Comparison of ENCODE assay signal across 23 mouse cellular contexts in genomic region chr5:28013619-28014273, GRCm38 (mm10). TPM values are rescaled to one million over a fixed set of nuclear protein-coding genes. Genes with fewer than 3 reads are reported as not detected.
DNase-seq lines count a peak whose midpoint lies in the region; ATAC-seq and TF ChIP-seq lines count a peak whose summit lies in the region.
"Had no signal": no experiment of that assay in that cellular context is flagged by ENCODE, and none has a peak within 500 bp of the region (broad histone marks: within the 10 kb centered on the region; RNA-seq: fewer than 3 reads in every experiment).

No protein-coding gene starts in this region.

- intact Hi-C loops in gastrocnemius, postnatal 14 days (cut with DNase I; ENCODE audit: low total_unique reads) = no loop called here

- H3K4me3 ChIP-seq in liver, embryonic 12.5 days = no peak overlapping the region
- H3K4me3 ChIP-seq in MEL (ENCODE audit: control insufficient read depth in 1 of 2, insufficient read depth in 1 of 2, low read depth in 2 of 2, low read length in 2 of 2) = no peak overlapping the region
- H3K4me3 ChIP-seq: forebrain, embryonic 10.5 days; hindbrain, embryonic 13.5 days; kidney, embryonic 15.5 days; left cerebral cortex, adult 2 months; midbrain, embryonic 12.5 days had no signal

- peaks cover 7% of the 10 kb centered on the region; the same call in 1 of the 2 replicates for H3K4me1 ChIP-seq in liver, embryonic 12.5 days
- H3K4me1 ChIP-seq in MEL (ENCODE audit: control insufficient read depth in 1 of 2, insufficient read depth in 2 of 2, low read length in 2 of 2) = no peaks in the 10 kb centered on the region
- H3K4me1 ChIP-seq: forebrain, embryonic 10.5 days; hindbrain, embryonic 13.5 days; kidney, embryonic 15.5 days; midbrain, embryonic 12.5 days had no signal

- peak; percentile 32; the same call in 1 of the 2 replicates for ATAC-seq in liver, embryonic 12.5 days
- ATAC-seq in megakaryocyte, adult 5-6 weeks (ENCODE audit: poor library complexity, severe bottlenecking) = peak; percentile 62
- ATAC-seq: intestine, postnatal 0 days had no signal

- 22% methylated on average over 6 of the region's 6 CpGs for WGBS in liver, embryonic 12.5 days (ENCODE audit: insufficient replicate concordance)

- DNase-seq in liver (no peak), 3T3-L1 (ENCODE audit: low read depth, low spot score) (peak; percentile 19), MEL (ENCODE audit: low read depth, low spot score) (peak; percentile 15)
- no peak for DNase-seq in neural tube, embryonic 10.5 days (ENCODE audit: extremely low spot score, low spot score)
- no peak for DNase-seq in gastrocnemius, postnatal 14 days
- DNase-seq: adrenal gland, postnatal 25 days; cerebellum, adult 11-12 months; cerebellum, postnatal 14 days; gastrocnemius, postnatal 10 days; kidney, postnatal 4 days; layer of hippocampus, adult 9-11 months; left cerebral cortex, postnatal 4 days; lung, postnatal 14 days; thymus, adult 18-20 months had no signal

- no peak for TF ChIP-seq POLR2A in MEL (IDR thresholded peaks at IDR 0.05; ENCODE audit: control insufficient read depth in 1 of 2, insufficient read depth in 1 of 2, low read depth in 1 of 2, low read length in 2 of 2, poor library complexity in 1 of 2)

- peak in 1 of 2 experiments; percentile 24; a peak in 1 of 4 replicates for TF ChIP-seq EP300 in MEL (IDR thresholded peaks at IDR 0.05; ENCODE audit: low read depth in 1 of 2, low read length in 2 of 2)

- no peak overlapping the region for H3K4me2 ChIP-seq in liver, embryonic 12.5 days
- H3K4me2 ChIP-seq: hindbrain, embryonic 13.5 days; kidney, embryonic 15.5 days; midbrain, embryonic 12.5 days had no signal

- H3K27me3 ChIP-seq in liver, embryonic 12.5 days (replicated peaks) = no peaks in the 10 kb centered on the region
- no peaks in the 10 kb centered on the region for H3K27me3 ChIP-seq in MEL (ENCODE audit: control insufficient read depth in 1 of 2, insufficient read depth in 2 of 2, low read length in 2 of 2)
- H3K27me3 ChIP-seq: hindbrain, embryonic 13.5 days; kidney, embryonic 15.5 days; midbrain, embryonic 12.5 days had no signal

- H3K36me3 ChIP-seq in liver, embryonic 12.5 days = no peaks in the 10 kb centered on the region
- H3K36me3 ChIP-seq in MEL (ENCODE audit: control insufficient read depth in 1 of 2, insufficient read depth in 2 of 2, low read length in 2 of 2) = no peaks in the 10 kb centered on the region
- H3K36me3 ChIP-seq: forebrain, embryonic 10.5 days; G1E; hindbrain, embryonic 13.5 days; kidney, embryonic 15.5 days; midbrain, embryonic 12.5 days had no signal

- H3K27ac ChIP-seq in liver, embryonic 12.5 days = no peak overlapping the region
- no peak overlapping the region for H3K27ac ChIP-seq in MEL (ENCODE audit: control insufficient read depth, low read depth, low read length)
- H3K27ac ChIP-seq: forebrain, embryonic 10.5 days; hindbrain, embryonic 13.5 days; kidney, embryonic 15.5 days; left cerebral cortex, adult 2 months; midbrain, embryonic 12.5 days had no signal

- no peaks in the 10 kb centered on the region for H3K79me2 ChIP-seq in MEL (ENCODE audit: control insufficient read depth, insufficient read depth, low read length, poor library complexity)

- TF ChIP-seq RAD21 in MEL (IDR thresholded peaks at IDR 0.05; ENCODE audit: low read depth, low read length) = no peak

- no peaks in the 10 kb centered on the region for H3K9me3 ChIP-seq in liver, embryonic 12.5 days (replicated peaks)
- no peaks in the 10 kb centered on the region for H3K9me3 ChIP-seq in MEL (replicated peaks; ENCODE audit: insufficient read depth, low read length)
- H3K9me3 ChIP-seq: forebrain, embryonic 10.5 days; G1E; hindbrain, embryonic 13.5 days; kidney, embryonic 15.5 days; midbrain, embryonic 12.5 days had no signal

- TF ChIP-seq CTCF in MEL (IDR thresholded peaks at IDR 0.05 in 2 of 3, conservative IDR thresholded peaks at IDR 0.05 in 1 of 3; ENCODE audit: control insufficient read depth in 1 of 3, insufficient read depth in 1 of 3, low read depth in 2 of 3, low read length in 3 of 3, poor library complexity in 1 of 3, severe bottlenecking in 1 of 3) = no peak

- H3K9ac ChIP-seq in liver, embryonic 12.5 days = no peak overlapping the region
- H3K9ac ChIP-seq in MEL (ENCODE audit: control insufficient read depth, low read depth, low read length, poor library complexity, severe bottlenecking) = no peak overlapping the region
- H3K9ac ChIP-seq: hindbrain, embryonic 13.5 days; kidney, embryonic 15.5 days; midbrain, embryonic 12.5 days had no signal

TF ChIP-seq in MEL, 35 proteins besides CTCF, POLR2A, EP300 and RAD21:
- no peak for TF ChIP-seq ZC3H11A (IDR thresholded peaks at IDR 0.05; ENCODE audit: low read depth, low read length)
- no peak for TF ChIP-seq ETS1 (IDR thresholded peaks at IDR 0.05; ENCODE audit: low read depth, low read length)
- TF ChIP-seq MXI1 (IDR thresholded peaks at IDR 0.05; ENCODE audit: low read depth, low read length) = no peak
- TF ChIP-seq ELF1 (IDR thresholded peaks at IDR 0.05; ENCODE audit: low read depth, low read length) = no peak
- TF ChIP-seq TAL1 (IDR thresholded peaks at IDR 0.05; ENCODE audit: low read length) = peak; percentile 29; the same call in 1 of the 2 replicates
- TF ChIP-seq HCFC1 (IDR thresholded peaks at IDR 0.05; ENCODE audit: low read depth, low read length) = no peak
- TF ChIP-seq CHD1 (IDR thresholded peaks at IDR 0.05; ENCODE audit: low read depth, low read length) = no peak
- TF ChIP-seq MAX (IDR thresholded peaks at IDR 0.05; ENCODE audit: low read length) = no peak

RNA-seq across cellular contexts. Expression of gene Insig1, which starts 57.4 kb away (rescaled TPM):
- polyA plus RNA-seq in liver, embryonic 12.5 days (2016; fragmentation: Nextera tagmentation; extraction: Ambion mirVana) = 51.5 and 58.2 TPM in 2 replicates
- total RNA-seq in MEL (2012; rRNA removed) = 71.4 and 73.2 TPM in 2 replicates
- 10 to 100 TPM in 1 of 2 experiments, not detected in 1; 61.3 TPM for polyA plus RNA-seq in MEL (2012; ENCODE audit: insufficient read depth in 1 of 2, insufficient read length in 2 of 2, low read depth in 1 of 2, low replicate concordance in 2 of 2, missing spikeins in 1 of 2)
- 25.2 and 26.9 TPM in 2 replicates for total RNA-seq in megakaryocyte, adult 5-6 weeks (2015)
- total RNA-seq in megakaryocyte, adult 5-6 weeks (2017) = 30.7 and 33.2 TPM in 2 replicates
- total RNA-seq in gastrocnemius, postnatal 14 days (2021) = 10 to 100 TPM in 1 of 2 experiments, 1 to 10 TPM in 1; 9.1 to 13.9 TPM

Comparison
In these comparisons a context has a peak if more than half of its experiments do, and no peak if none do; other contexts are left out.
1. DNase-seq: peak in 3T3-L1 (single experiment) and MEL (single experiment); none in liver (single experiment), neural tube, embryonic 10.5 days (single experiment) and gastrocnemius, postnatal 14 days (single experiment).